Mouse (Mus musculus) liver, postnatal 0 days (tissue): Measurements from ENCODE around the gene Fbxw7.

Source experiments
- CTCF ChIP-seq: sonication (generic); IDR thresholded peaks from 2 replicates; pipeline ENCODE4 v1.5.1; 2016; ENCODE audit warnings: antibody characterized with exemption, low read depth
- EP300 ChIP-seq: IDR thresholded peaks from 2 replicates; pipeline ENCODE4 v1.6.1; 2016; ENCODE audit warnings: antibody characterized with exemption, low read depth, mild to moderate bottlenecking

DNA sequence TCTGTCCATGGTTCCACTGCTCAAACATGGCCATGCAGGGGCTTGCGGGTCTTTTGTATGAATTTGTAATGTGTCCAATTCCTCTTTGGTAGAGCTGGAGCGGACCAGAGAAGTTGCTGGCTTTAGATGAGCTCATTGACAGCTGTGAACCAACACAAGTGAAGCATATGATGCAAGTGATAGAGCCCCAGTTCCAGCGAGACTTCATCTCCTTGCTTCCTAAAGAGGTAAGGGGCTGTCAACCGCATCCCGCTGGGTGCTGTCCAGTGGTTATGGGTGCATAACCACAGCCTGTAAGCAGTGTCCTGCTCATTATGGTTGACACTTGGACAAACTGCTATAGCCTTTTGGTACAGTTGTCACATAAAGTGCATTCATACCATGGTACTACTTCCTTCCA lies 150.1 kb downstream of the Fbxw7 start:
- no peak for TF ChIP-seq CTCF
- no peak for TF ChIP-seq EP300
